8 mouse cellular contexts compared by ENCODE assay signal in genomic region chr14:60250366-60250765, GRCm38 (mm10). TPM values are rescaled to one million over a fixed set of nuclear protein-coding genes. Genes with fewer than 3 reads are reported as not detected.
DNase-seq lines count a peak whose midpoint lies in the region; ATAC-seq and TF ChIP-seq lines count a peak whose summit lies in the region.

No protein-coding gene starts in this region.

- no peaks in the 10 kb centered on the region for H3K9me3 ChIP-seq in heart, embryonic 12.5 days (replicated peaks)
- no peaks in the 10 kb centered on the region for H3K9me3 ChIP-seq in forebrain, embryonic 14.5 days (replicated peaks; ENCODE audit: control insufficient read depth, low read length)
- H3K9me3 ChIP-seq in liver, embryonic 14.5 days (ENCODE audit: control insufficient read depth, low read length) = no peaks in the 10 kb centered on the region

- peak overlapping the region; percentile 80 for H3K4me2 ChIP-seq in heart, embryonic 12.5 days
- peak overlapping the region; percentile 69 for H3K4me2 ChIP-seq in forebrain, embryonic 14.5 days (ENCODE audit: low read length)
- peak overlapping the region; percentile 86 for H3K4me2 ChIP-seq in liver, embryonic 14.5 days (ENCODE audit: low read depth)

- DNase-seq in heart, postnatal 36 days = no peak
- peak; percentile 25 for DNase-seq in CD4-positive helper T cell, adult 2 months (ENCODE audit: low read depth, low spot score)
- DNase-seq in forebrain, embryonic 14.5 days (ENCODE audit: low spot score) = no peak
- no peak for DNase-seq in liver, embryonic 14.5 days (ENCODE audit: low read depth in 3 of 3, low spot score in 3 of 3)
- DNase-seq in right cerebral cortex, postnatal 10 days (ENCODE audit: low spot score in 2 of 2) = no peak
- no peak for DNase-seq in adrenal gland, postnatal 4 days (ENCODE audit: low spot score in 2 of 2)
- no peak for DNase-seq in left cerebral cortex, adult 8-10 months (ENCODE audit: low spot score in 2 of 2)

- TF ChIP-seq EP300 in liver, embryonic 14.5 days (IDR thresholded peaks at IDR 0.05; ENCODE audit: low read depth) = no peak

- intact Hi-C loops in heart, postnatal 36 days (cut with DNase I) = loop anchor here (1.0 to 10.0 kb wide), 2 partner anchors 17 to 444 kb away; no protein-coding TSS in a partner anchor

- no peak for ATAC-seq in heart, embryonic 12.5 days (ENCODE audit: insufficient number of reproducible peaks, low FRiP score)
- ATAC-seq in forebrain, embryonic 14.5 days = no peak
- ATAC-seq in liver, embryonic 14.5 days (ENCODE audit: insufficient read depth) = no peak

- peak overlapping the region; percentile 79 for H3K4me3 ChIP-seq in heart, embryonic 12.5 days
- H3K4me3 ChIP-seq in forebrain, embryonic 14.5 days (ENCODE audit: low read depth, low read length) = peak overlapping the region; percentile 90
- H3K4me3 ChIP-seq in liver, embryonic 14.5 days (ENCODE audit: insufficient read depth in 1 of 2, low read depth in 2 of 2, low read length in 2 of 2) = peak overlapping the region; percentile 76 to 82

- 13% methylated on average over 8 of the region's 8 CpGs for WGBS in heart, embryonic 12.5 days
- WGBS in forebrain, embryonic 14.5 days = 20% methylated on average over 8 of the region's 8 CpGs
- 2% methylated on average over 8 of the region's 8 CpGs for WGBS in liver, embryonic 14.5 days (ENCODE audit: insufficient replicate concordance)

- no peak overlapping the region for H3K27ac ChIP-seq in heart, embryonic 12.5 days (ENCODE audit: poor library complexity, severe bottlenecking)
- no peak overlapping the region for H3K27ac ChIP-seq in forebrain, embryonic 14.5 days (ENCODE audit: low read depth, low read length)
- peak overlapping the region; percentile 19; the same call in 1 of the 2 replicates for H3K27ac ChIP-seq in liver, embryonic 14.5 days

- H3K36me3 ChIP-seq in heart, embryonic 12.5 days = no peaks in the 10 kb centered on the region
- peaks cover 3% of the 10 kb centered on the region for H3K36me3 ChIP-seq in forebrain, embryonic 14.5 days (ENCODE audit: control insufficient read depth, insufficient read depth, low read length)
- H3K36me3 ChIP-seq in liver, embryonic 14.5 days (replicated peaks; ENCODE audit: control insufficient read depth, insufficient read depth, low read depth) = no peaks in the 10 kb centered on the region

- H3K9ac ChIP-seq in heart, embryonic 12.5 days = peak overlapping the region; percentile 91
- peak overlapping the region; percentile 96 for H3K9ac ChIP-seq in forebrain, embryonic 14.5 days (ENCODE audit: low read length)
- peak overlapping the region; percentile 98 for H3K9ac ChIP-seq in liver, embryonic 14.5 days (replicated peaks)

- peaks cover 18% of the 10 kb centered on the region for H3K4me1 ChIP-seq in heart, embryonic 12.5 days (replicated peaks)
- peaks cover 11% of the 10 kb centered on the region; the same call in 1 of the 2 replicates for H3K4me1 ChIP-seq in forebrain, embryonic 14.5 days (ENCODE audit: control insufficient read depth, insufficient read depth, low read length)
- H3K4me1 ChIP-seq in liver, embryonic 14.5 days (replicated peaks; ENCODE audit: control insufficient read depth in 2 of 2, insufficient read depth in 2 of 2, low read length in 1 of 2) = peaks cover 15 to 19% of the 10 kb centered on the region in 2 experiments

- no peaks in the 10 kb centered on the region for H3K27me3 ChIP-seq in heart, embryonic 12.5 days (replicated peaks)
- no peaks in the 10 kb centered on the region for H3K27me3 ChIP-seq in forebrain, embryonic 14.5 days (replicated peaks; ENCODE audit: control insufficient read depth, insufficient read depth, low read length)
- H3K27me3 ChIP-seq in liver, embryonic 14.5 days (ENCODE audit: control insufficient read depth, insufficient read depth, low read length) = no peaks in the 10 kb centered on the region

- no peak for TF ChIP-seq CTCF in liver, embryonic 14.5 days (IDR thresholded peaks at IDR 0.05; ENCODE audit: low read depth)

RNA-seq across cellular contexts. Expression of gene Nupl1, which starts 0.9 kb away (rescaled TPM):
- polyA plus RNA-seq in heart, embryonic 12.5 days (2016; fragmentation: Nextera tagmentation; extraction: Ambion mirVana) = not detected in 2 replicates
- total RNA-seq in heart, postnatal 36 days (2021) = not detected
- not detected in 2 replicates for polyA plus RNA-seq in forebrain, embryonic 14.5 days (2014; fragmentation: Nextera tagmentation; extraction: Ambion mirVana)
- polyA plus RNA-seq in liver, embryonic 14.5 days (2012; rRNA removed) = 0.03 TPM in 1 of 2 replicates, not detected in the other
- not detected in 2 replicates for polyA plus RNA-seq in liver, embryonic 14.5 days (2014; fragmentation: Nextera tagmentation; extraction: Ambion mirVana)
- not detected for total RNA-seq in adrenal gland, postnatal 4 days (2021)
- under 1 TPM in 1 of 4 experiments, not detected in 3; 0.26 TPM for total RNA-seq in left cerebral cortex, adult 8-10 months (2022)

RNA-seq across cellular contexts. Expression of gene Gm49336, which starts 0.9 kb away (rescaled TPM):
- 52.5 and 53.8 TPM in 2 replicates for polyA plus RNA-seq in heart, embryonic 12.5 days (2016; fragmentation: Nextera tagmentation; extraction: Ambion mirVana)
- total RNA-seq in heart, postnatal 36 days (2021) = 10 to 100 TPM; 28.4 to 30.9 TPM
- polyA plus RNA-seq in forebrain, embryonic 14.5 days (2014; fragmentation: Nextera tagmentation; extraction: Ambion mirVana) = 61.0 and 71.8 TPM in 2 replicates
- 15.0 and 20.4 TPM in 2 replicates for polyA plus RNA-seq in liver, embryonic 14.5 days (2012; rRNA removed)
- polyA plus RNA-seq in liver, embryonic 14.5 days (2014; fragmentation: Nextera tagmentation; extraction: Ambion mirVana) = 35.9 and 40.4 TPM in 2 replicates
- 10 to 100 TPM; 44.8 to 48.8 TPM for total RNA-seq in adrenal gland, postnatal 4 days (2021)
- total RNA-seq in left cerebral cortex, adult 8-10 months (2022) = 10 to 100 TPM; 59.5 to 71.7 (median 65.4) TPM

RNA-seq across cellular contexts. Expression of gene Mtmr6, which starts 14.7 kb away (rescaled TPM):
- polyA plus RNA-seq in heart, embryonic 12.5 days (2016; fragmentation: Nextera tagmentation; extraction: Ambion mirVana) = 30.5 and 31.1 TPM in 2 replicates
- total RNA-seq in heart, postnatal 36 days (2021) = 10 to 100 TPM; 31.4 TPM
- polyA plus RNA-seq in forebrain, embryonic 14.5 days (2014; fragmentation: Nextera tagmentation; extraction: Ambion mirVana) = 68.2 and 74.9 TPM in 2 replicates
- polyA plus RNA-seq in liver, embryonic 14.5 days (2012; rRNA removed) = 5.1 and 7.8 TPM in 2 replicates
- polyA plus RNA-seq in liver, embryonic 14.5 days (2014; fragmentation: Nextera tagmentation; extraction: Ambion mirVana) = 13.4 and 14.0 TPM in 2 replicates
- 10 to 100 TPM; 44.1 to 45.0 TPM for total RNA-seq in adrenal gland, postnatal 4 days (2021)
- 100 to 1,000 TPM; 109 to 113 (median 110) TPM for total RNA-seq in left cerebral cortex, adult 8-10 months (2022)

RNA-seq across cellular contexts. Expression of gene Atp8a2, which starts 53.4 kb away (rescaled TPM):
- 10.8 and 13.0 TPM in 2 replicates for polyA plus RNA-seq in heart, embryonic 12.5 days (2016; fragmentation: Nextera tagmentation; extraction: Ambion mirVana)
- total RNA-seq in heart, postnatal 36 days (2021) = 1 to 10 TPM; 4.4 to 5.0 TPM
- 13.0 and 22.7 TPM in 2 replicates for polyA plus RNA-seq in forebrain, embryonic 14.5 days (2014; fragmentation: Nextera tagmentation; extraction: Ambion mirVana)
- polyA plus RNA-seq in liver, embryonic 14.5 days (2012; rRNA removed) = 0.51 and 0.61 TPM in 2 replicates
- polyA plus RNA-seq in liver, embryonic 14.5 days (2014; fragmentation: Nextera tagmentation; extraction: Ambion mirVana) = 1.8 and 2.3 TPM in 2 replicates
- 1 to 10 TPM; 3.4 to 5.6 TPM for total RNA-seq in adrenal gland, postnatal 4 days (2021)
- 10 to 100 TPM; 54.2 to 72.9 (median 63.0) TPM for total RNA-seq in left cerebral cortex, adult 8-10 months (2022)
